Mouse (Mus musculus) heart, postnatal 0 days (tissue): ENCODE measurements around the gene Kcnj10.

ENCODE experiments used
- CTCF ChIP-seq: IDR thresholded peaks from 2 replicates; pipeline ENCODE4 v1.5.1; 2016; ENCODE audit warnings: antibody characterized with exemption, control low read depth, low read depth
- EP300 ChIP-seq: IDR thresholded peaks from 2 replicates; pipeline ENCODE4 v1.6.1; 2016; ENCODE audit warnings: antibody characterized with exemption, low read depth

DNA sequence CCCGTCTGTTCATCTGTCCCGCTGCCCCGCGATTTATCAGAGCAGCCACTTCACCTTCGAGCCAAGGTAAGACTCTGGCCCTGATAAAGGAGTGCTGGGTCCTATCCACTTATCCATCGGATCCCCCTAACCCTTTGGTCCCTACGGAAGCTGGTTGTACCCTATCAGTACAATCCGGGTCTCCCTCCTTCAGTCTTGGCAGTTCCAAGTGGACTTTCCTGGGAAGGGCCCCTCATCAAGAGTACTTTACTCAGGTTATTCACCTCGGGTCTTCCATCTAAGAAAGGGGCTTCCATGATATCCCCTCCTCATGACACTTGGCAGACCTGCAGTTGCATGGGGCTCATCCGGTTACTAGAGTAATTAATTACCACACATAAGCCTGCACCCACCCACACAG is 376 bp downstream of the Kcnj10 start:
- TF ChIP-seq CTCF (no peak), EP300 (no peak)
